Mouse (Mus musculus) ES-E14 (cell line): Measurements from ENCODE around the gene Tbpl1. TPM values are rescaled to one million over a fixed set of nuclear protein-coding genes. Genes with fewer than 3 reads are reported as not detected.

Experiments used
- DNase-seq: peaks from one replicate; pipeline ENCODE4 v3.0.0-alpha.2; 2013; ENCODE audit warnings: low read depth, low spot score
- H3K27ac ChIP-seq: 2 replicates; pipeline ENCODE4 v1.5.1; 2012; ENCODE audit warnings: low read depth, mild to moderate bottlenecking, low read length, moderate library complexity, mixed read lengths; ENCODE audit not compliant: poor library complexity, insufficient read depth, severe bottlenecking
- H3K36me3 ChIP-seq: 2 replicates; pipeline ENCODE4 v1.6.1; 2012; ENCODE audit warnings: mild to moderate bottlenecking, low read length, moderate library complexity, mixed read lengths; ENCODE audit not compliant: control insufficient read depth, poor library complexity, insufficient read depth, severe bottlenecking
- H3K4me1 ChIP-seq, 2 experiments: fragments of 150-350 bp in 1 of 2; sonication (generic) in 1 of 2; 2 replicates each; pipeline ENCODE4 v1.6.1; 2012; ENCODE audit warnings: low read length in 2 of 2, mild to moderate bottlenecking in 1 of 2, mixed read lengths in 1 of 2; ENCODE audit not compliant: control insufficient read depth in 2 of 2, insufficient read depth in 2 of 2, poor library complexity in 1 of 2
- H3K4me3 ChIP-seq, 2 experiments: fragments of 150-350 bp in 1 of 2; sonication (generic) in 1 of 2; 2 replicates each; pipeline ENCODE4 v1.5.1; 2012; ENCODE audit warnings: low read length in 2 of 2, low read depth in 1 of 2, mild to moderate bottlenecking in 1 of 2, mixed read lengths in 1 of 2; ENCODE audit not compliant: insufficient read depth in 1 of 2, poor library complexity in 1 of 2, severe bottlenecking in 1 of 2
- H3K9ac ChIP-seq: 2 replicates; pipeline ENCODE4 v1.6.1; 2012; ENCODE audit warnings: low read depth, mild to moderate bottlenecking, low read length, mixed read lengths; ENCODE audit not compliant: poor library complexity, insufficient read depth, severe bottlenecking
- H3K9me3 ChIP-seq: fragments of 150-350 bp; sonication (generic); 2 replicates; pipeline ENCODE4 v1.6.1; 2012; ENCODE audit warnings: low read depth, mild to moderate bottlenecking, low read length; ENCODE audit not compliant: control insufficient read depth, insufficient read depth
- CHD2 ChIP-seq: IDR thresholded peaks from 2 replicates; pipeline ENCODE4 v1.6.1; 2014; ENCODE audit warnings: mild to moderate bottlenecking, low read depth, low read length, inconsistent platforms
- HCFC1 ChIP-seq: IDR thresholded peaks from 2 replicates; pipeline ENCODE4 v1.6.1; 2012; ENCODE audit warnings: low read length, inconsistent platforms, borderline replicate concordance; ENCODE audit not compliant: insufficient read depth
- MAFK ChIP-seq: IDR thresholded peaks from 2 replicates; pipeline ENCODE4 v1.6.1; 2014; ENCODE audit warnings: mild to moderate bottlenecking, low read depth, low read length, inconsistent platforms; ENCODE audit not compliant: insufficient read depth
- ZC3H11A ChIP-seq: IDR thresholded peaks from 2 replicates; pipeline ENCODE4 v1.6.1; 2012; ENCODE audit warnings: low read depth, mild to moderate bottlenecking, inconsistent platforms, low read length, borderline replicate concordance
- ZNF384 ChIP-seq: IDR thresholded peaks from 2 replicates; pipeline ENCODE4 v1.6.1; 2012; ENCODE audit warnings: low read depth, low read length, inconsistent platforms
- in situ Hi-C, 2 experiments: fragments of 600-800 bp; cut with MboI; formaldehyde crosslinking; loops; one replicate each; pipeline ENCODE4 v1.15.1; 2025; ENCODE audit warnings: low sequenced_read_pairs in 2 of 2, inconsistent platforms in 1 of 2; ENCODE audit not compliant: unreplicated experiment in 2 of 2
- total RNA-seq: library from RNA; depleted of rRNA; stranded (reverse); fragments of 300-350 nt; gene quantifications from 2 replicates; pipeline ENCODE4 v1.2.3, GENCODE M21; 2012; rRNA removed

Tbpl1 gene
- total RNA-seq, 1 experiment, result 26.8 TPM

- no peak overlapping the region for H3K4me3 ChIP-seq
- no peak overlapping the region for H3K27ac ChIP-seq
- TF ChIP-seq MAFK, result no peak
- no peak for TF ChIP-seq ZNF384
- no peak for TF ChIP-seq ZC3H11A
- no peak for TF ChIP-seq HCFC1
- TF ChIP-seq CHD2, result no peak
- H3K4me1 ChIP-seq, result no peaks in the 10 kb centered on the region
- H3K36me3 ChIP-seq, result no peaks in the 10 kb centered on the region
- DNase-seq, result no peak
- H3K9ac ChIP-seq, result no peak overlapping the region
- in situ Hi-C loops, result no loop called here
- H3K9me3 ChIP-seq, result no peaks in the 10 kb centered on the region
Measured at GRCm38 (mm10) chr10:22660286-22661000, 71.3 kb downstream of the Tbpl1 start.

GRCm38 (mm10) chr10:22659386-22659725 lies 72.4 kb downstream of the Tbpl1 start:
- Histone ChIP-seq H3K9me3 (no peaks in the 10 kb centered on the region), H3K4me3 (no peak overlapping the region), H3K4me1 (no peaks in the 10 kb centered on the region), H3K9ac (no peak overlapping the region), H3K36me3 (no peaks in the 10 kb centered on the region), H3K27ac (no peak overlapping the region)
- no peak for TF ChIP-seq ZNF384
- TF ChIP-seq CHD2, result no peak
- TF ChIP-seq MAFK, result no peak
- no peak for DNase-seq
- in situ Hi-C loops, result no loop called here

- Histone ChIP-seq H3K36me3 (no peaks in the 10 kb centered on the region), H3K4me3 (no peak overlapping the region), H3K4me1 (no peaks in the 10 kb centered on the region), H3K9me3 (no peaks in the 10 kb centered on the region), H3K27ac (no peak overlapping the region), H3K9ac (no peak overlapping the region)
- no peak for DNase-seq
- no peak for TF ChIP-seq ZC3H11A
- no peak for TF ChIP-seq ZNF384
- no peak for TF ChIP-seq HCFC1
- no peak for TF ChIP-seq MAFK
- TF ChIP-seq CHD2, result no peak
- in situ Hi-C loops, result no loop called here
Measured at GRCm38 (mm10) chr10:22658534-22659385, 73.0 kb downstream of the Tbpl1 start.

Other genes with a start within 250 kb of the Tbpl1 start
- 0.54 and 0.74 TPM in 2 replicates for gene Slc2a12, start 86.9 kb downstream of the Tbpl1 start, total RNA-seq
- not detected in 2 replicates for gene Tcf21, start 88.2 kb upstream of the Tbpl1 start, total RNA-seq